Mouse (Mus musculus): ENCODE measurements around the gene Atp5s.

Atp5s gene

GRCm38 (mm10) chr12:69777341-69777730 is 52.6 kb downstream of the Atp5s start:
- CTCF ChIA-PET: no interaction called here

GRCm38 (mm10) chr12:69777957-69778356 is 53.2 kb downstream of the Atp5s start:
- CTCF ChIA-PET: no interaction called here

GRCm38 (mm10) chr12:69781480-69781879 is 56.7 kb downstream of the Atp5s start:
- CTCF ChIA-PET: no interaction called here

- CTCF ChIA-PET: no interaction called here
Measured at GRCm38 (mm10) chr12:69781935-69782650, 57.3 kb downstream of the Atp5s start.

- CTCF ChIA-PET: no interaction called here
Measured at GRCm38 (mm10) chr12:69783247-69784025, 58.7 kb downstream of the Atp5s start.

- CTCF ChIA-PET: no interaction called here
Measured at GRCm38 (mm10) chr12:69785471-69785870, 60.7 kb downstream of the Atp5s start.

- CTCF ChIA-PET: no interaction called here
Measured at GRCm38 (mm10) chr12:69788380-69788779, 63.6 kb downstream of the Atp5s start.

- CTCF ChIA-PET: no interaction called here
Measured at GRCm38 (mm10) chr12:69789766-69790529, 65.2 kb downstream of the Atp5s start.

- CTCF ChIA-PET: interaction anchor here (0.6 kb wide), 1 partner anchor 440 kb away, joined by 3 read pairs; no protein-coding TSS in a partner anchor
Measured at GRCm38 (mm10) chr12:69790530-69791505, 66.1 kb downstream of the Atp5s start, which contains the start of gene Cdkl1. Gene Cdkl1 (minus strand): TSS chr12:69791267.

All from spleen, embryonic (tissue).